Mouse (Mus musculus) limb, embryonic 10.5 days (tissue): ENCODE measurements around the gene Sufu. TPM values are rescaled to one million over a fixed set of nuclear protein-coding genes. Genes with fewer than 3 reads are reported as not detected.

Experiments used
- DNase-seq: peaks from one replicate; pipeline ENCODE4 v3.0.0-alpha.2; 2017; ENCODE audit warnings: low spot score
- H3K27ac ChIP-seq: fragments of 300-500 bp; sonication (generic); 2 replicates; pipeline ENCODE4 v1.5.1; 2016; ENCODE audit warnings: mild to moderate bottlenecking
- H3K27me3 ChIP-seq: fragments of 300-500 bp; sonication (generic); 2 replicates; pipeline ENCODE4 v1.6.1; 2016; ENCODE audit warnings: low read depth, mild to moderate bottlenecking; ENCODE audit not compliant: poor library complexity, severe bottlenecking
- H3K36me3 ChIP-seq: fragments of 300-500 bp; sonication (generic); 2 replicates; pipeline ENCODE4 v1.6.1; 2016; ENCODE audit warnings: mild to moderate bottlenecking, moderate library complexity
- H3K4me1 ChIP-seq: fragments of 300-500 bp; sonication (generic); 2 replicates; pipeline ENCODE4 v1.6.1; 2016
- H3K4me3 ChIP-seq: fragments of 300-500 bp; sonication (generic); 2 replicates; pipeline ENCODE4 v1.5.1; 2016; ENCODE audit warnings: mild to moderate bottlenecking, moderate library complexity
- H3K9me3 ChIP-seq: fragments of 300-500 bp; sonication (generic); replicated peaks from 2 replicates; pipeline ENCODE4 v1.6.1; 2016; ENCODE audit warnings: mild to moderate bottlenecking
- WGBS: fragments of 180-500 bp; shearing (Covaris S2); methylation state at CpG from one replicate; pipeline ENCODE4 v1.1.7; 2016; 5-methylcytosine and 5-hydroxymethylcytosine counted together
- polyA plus RNA-seq: library from polyadenylated mRNA; unstranded; fragments of >200 nt; fragmentation: Nextera tagmentation; extraction: Ambion mirVana; gene quantifications from 2 replicates; pipeline ENCODE4 v1.2.1, GENCODE M21; 2016

The Sufu gene
- polyA plus RNA-seq, 1 experiment from 2014 or later: 58.5 TPM

GRCm38 (mm10) chr19:46509736-46510135 is 113.0 kb downstream of the Sufu start:
- H3K27ac ChIP-seq: no peak overlapping the region
- peaks cover 46% of the 10 kb centered on the region for H3K4me1 ChIP-seq
- DNase-seq: no peak
- 83% methylated on average over 4 of the region's 4 CpGs for WGBS
- no peaks in the 10 kb centered on the region for H3K27me3 ChIP-seq
- no peak overlapping the region for H3K4me3 ChIP-seq
- H3K9me3 ChIP-seq: no peaks in the 10 kb centered on the region
- peaks cover 95% of the 10 kb centered on the region for H3K36me3 ChIP-seq

- no peak for DNase-seq
- Histone ChIP-seq H3K4me1 (peaks cover 39% of the 10 kb centered on the region), H3K36me3 (peaks cover 95% of the 10 kb centered on the region), H3K27ac (no peak overlapping the region), H3K4me3 (no peak overlapping the region), H3K27me3 (no peaks in the 10 kb centered on the region), H3K9me3 (no peaks in the 10 kb centered on the region)
- 91% methylated on average over 5 of the region's 5 CpGs for WGBS
These were observed 113.7 kb downstream of the Sufu start for GRCm38 (mm10) chr19:46510401-46510800.

GRCm38 (mm10) chr19:46510824-46511223 is 114.1 kb downstream of the Sufu start:
- H3K4me3 ChIP-seq: no peak overlapping the region
- no peaks in the 10 kb centered on the region for H3K27me3 ChIP-seq
- DNase-seq: no peak
- H3K36me3 ChIP-seq: peaks cover 95% of the 10 kb centered on the region
- H3K4me1 ChIP-seq: peaks cover 35% of the 10 kb centered on the region
- WGBS: 73% methylated on average over 3 of the region's 3 CpGs
- H3K27ac ChIP-seq: no peak overlapping the region
- H3K9me3 ChIP-seq: no peaks in the 10 kb centered on the region

- Histone ChIP-seq H3K36me3 (peaks cover 93% of the 10 kb centered on the region), H3K27ac (no peak overlapping the region), H3K9me3 (no peaks in the 10 kb centered on the region), H3K27me3 (no peaks in the 10 kb centered on the region), H3K4me1 (peaks cover 31% of the 10 kb centered on the region), H3K4me3 (no peak overlapping the region)
- 87% methylated on average over 10 of the region's 10 CpGs for WGBS
- DNase-seq: no peak
These were observed 114.6 kb downstream of the Sufu start for GRCm38 (mm10) chr19:46511263-46511662.

- Histone ChIP-seq H3K9me3 (no peaks in the 10 kb centered on the region), H3K4me1 (peaks cover 35% of the 10 kb centered on the region), H3K27ac (no peak overlapping the region), H3K27me3 (no peaks in the 10 kb centered on the region), H3K36me3 (peaks cover 67% of the 10 kb centered on the region), H3K4me3 (no peak overlapping the region)
- WGBS: 85% methylated on average over 12 of the region's 12 CpGs
- DNase-seq: no peak
These were observed 117.7 kb downstream of the Sufu start for GRCm38 (mm10) chr19:46514387-46514786.

GRCm38 (mm10) chr19:46515287-46515821 is 118.7 kb downstream of the Sufu start:
- H3K4me3 ChIP-seq: no peak overlapping the region
- no peak overlapping the region for H3K27ac ChIP-seq
- H3K27me3 ChIP-seq: no peaks in the 10 kb centered on the region
- H3K9me3 ChIP-seq: no peaks in the 10 kb centered on the region
- WGBS: 92% methylated on average over 24 of the region's 24 CpGs
- H3K4me1 ChIP-seq: peaks cover 40% of the 10 kb centered on the region
- DNase-seq: no peak
- peaks cover 58% of the 10 kb centered on the region for H3K36me3 ChIP-seq

- H3K4me1 ChIP-seq: peaks cover 46% of the 10 kb centered on the region
- H3K4me3 ChIP-seq: no peak overlapping the region
- WGBS: 59% methylated on average over 3 of the region's 3 CpGs
- no peak for DNase-seq
- no peak overlapping the region for H3K27ac ChIP-seq
- no peaks in the 10 kb centered on the region for H3K27me3 ChIP-seq
- H3K9me3 ChIP-seq: no peaks in the 10 kb centered on the region
- H3K36me3 ChIP-seq: peaks cover 47% of the 10 kb centered on the region
These were observed 120.2 kb downstream of the Sufu start for GRCm38 (mm10) chr19:46516667-46517528.

GRCm38 (mm10) chr19:46517529-46518351 is 121.0 kb downstream of the Sufu start:
- no peaks in the 10 kb centered on the region for H3K9me3 ChIP-seq
- peak; percentile 60 for DNase-seq
- no peaks in the 10 kb centered on the region for H3K27me3 ChIP-seq
- H3K36me3 ChIP-seq: peaks cover 39% of the 10 kb centered on the region
- peak overlapping the region; percentile 72 for H3K27ac ChIP-seq
- peaks cover 55% of the 10 kb centered on the region for H3K4me1 ChIP-seq
- H3K4me3 ChIP-seq: peak overlapping the region; percentile 47
- WGBS: 32% methylated on average over 11 of the region's 14 CpGs

- DNase-seq: peak; percentile 81
- 0% methylated on average over 13 of the region's 13 CpGs for WGBS
- H3K27me3 ChIP-seq: no peaks in the 10 kb centered on the region
- peak overlapping the region; percentile 47 for H3K4me3 ChIP-seq
- peaks cover 32% of the 10 kb centered on the region for H3K36me3 ChIP-seq
- no peaks in the 10 kb centered on the region for H3K9me3 ChIP-seq
- H3K27ac ChIP-seq: peak overlapping the region; percentile 72
- peaks cover 61% of the 10 kb centered on the region for H3K4me1 ChIP-seq
These were observed 121.7 kb downstream of the Sufu start for GRCm38 (mm10) chr19:46518352-46518787.

- no peak for DNase-seq
- Histone ChIP-seq H3K9me3 (no peaks in the 10 kb centered on the region), H3K4me1 (peaks cover 68% of the 10 kb centered on the region), H3K27me3 (no peaks in the 10 kb centered on the region), H3K4me3 (peak overlapping the region; percentile 47), H3K27ac (peak overlapping the region; percentile 72), H3K36me3 (peaks cover 26% of the 10 kb centered on the region)
- 7% methylated on average over 5 of the region's 5 CpGs for WGBS
These were observed 122.3 kb downstream of the Sufu start for GRCm38 (mm10) chr19:46518828-46519621.

GRCm38 (mm10) chr19:46521698-46522097 is 125.0 kb downstream of the Sufu start:
- peaks cover 2% of the 10 kb centered on the region; the same call in 1 of the 2 replicates for H3K36me3 ChIP-seq
- peaks cover 91% of the 10 kb centered on the region for H3K4me1 ChIP-seq
- H3K27ac ChIP-seq: no peak overlapping the region
- no peaks in the 10 kb centered on the region for H3K9me3 ChIP-seq
- H3K4me3 ChIP-seq: no peak overlapping the region
- no peaks in the 10 kb centered on the region for H3K27me3 ChIP-seq
- no peak for DNase-seq

GRCm38 (mm10) chr19:46522433-46523044 is 125.8 kb downstream of the Sufu start:
- DNase-seq: no peak

More at GRCm38 (mm10) chr19:46522433-46523044, 125.8 kb downstream of the Sufu start:
- 0 out of 2 replicates have a peak, but pooled peaks cover 4% of the 10 kb centered on the region for H3K27me3 ChIP-seq
- no peaks in the 10 kb centered on the region for H3K9me3 ChIP-seq
- no peak overlapping the region for H3K27ac ChIP-seq
- H3K36me3 ChIP-seq: no peaks in the 10 kb centered on the region
- no peak overlapping the region for H3K4me3 ChIP-seq
- 48% methylated on average over 15 of the region's 15 CpGs for WGBS
- H3K4me1 ChIP-seq: peaks cover 89% of the 10 kb centered on the region
